Mouse (Mus musculus): Measurements from ENCODE around the gene Phex. TPM values are rescaled to one million over a fixed set of nuclear protein-coding genes. Genes with fewer than 3 reads are reported as not detected.

Gene Phex
- polyA plus RNA-seq, 1 experiment from 2014 or later, result 0.23 TPM

- Histone ChIP-seq H3K4me1 (replicated peaks) (no peaks in the 10 kb centered on the region), H3K9me3 (replicated peaks) (no peaks in the 10 kb centered on the region), H3K36me3 (no peaks in the 10 kb centered on the region), H3K9ac (no peak overlapping the region), H3K4me3 (no peak overlapping the region), H3K27me3 (no peaks in the 10 kb centered on the region), H3K4me2 (no peak overlapping the region), H3K27ac (no peak overlapping the region)
- WGBS, result 82% methylated on average over 1 of the region's 1 CpGs
- no peak for ATAC-seq (replicated peaks; ENCODE audit: insufficient number of reproducible peaks, insufficient read depth, low FRiP score, low read depth)
These were observed 234.3 kb downstream of the Phex start for GRCm38 (mm10) chrX:157180845-157181244.

- ATAC-seq (replicated peaks; ENCODE audit: insufficient number of reproducible peaks, insufficient read depth, low FRiP score, low read depth), result no peak
- Histone ChIP-seq H3K27ac (no peak overlapping the region), H3K4me2 (no peak overlapping the region), H3K4me1 (replicated peaks) (no peaks in the 10 kb centered on the region), H3K9ac (no peak overlapping the region), H3K36me3 (no peaks in the 10 kb centered on the region), H3K27me3 (no peaks in the 10 kb centered on the region), H3K9me3 (replicated peaks) (no peaks in the 10 kb centered on the region), H3K4me3 (no peak overlapping the region)
- WGBS, result 48% methylated on average over 3 of the region's 3 CpGs
These were observed 251.0 kb downstream of the Phex start for GRCm38 (mm10) chrX:157164142-157164541.

DNA sequence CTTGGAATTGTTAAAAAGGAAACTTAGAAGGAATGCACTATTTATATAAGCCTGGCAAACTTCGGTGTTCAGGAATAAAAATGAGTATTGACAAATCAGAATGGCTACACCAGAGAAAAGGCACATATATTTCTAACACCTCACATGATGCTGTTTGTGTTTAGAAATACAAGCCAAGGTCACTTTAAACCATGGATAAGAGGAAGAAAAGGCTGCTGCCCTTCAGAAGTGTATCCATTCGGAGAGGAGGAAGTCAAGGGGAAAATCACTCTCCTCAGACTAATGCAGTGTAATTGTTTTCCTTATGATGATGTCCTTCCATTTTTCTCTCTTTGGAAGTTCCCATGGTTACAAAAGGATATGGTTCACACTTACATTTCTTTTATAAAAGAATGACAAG lies 251.7 kb downstream of the Phex start:
- H3K9ac ChIP-seq, result no peak overlapping the region
- no peak overlapping the region for H3K27ac ChIP-seq
- H3K4me3 ChIP-seq, result no peak overlapping the region
- no peak for ATAC-seq (replicated peaks; ENCODE audit: insufficient number of reproducible peaks, insufficient read depth, low FRiP score, low read depth)
- 67% methylated on average over 2 of the region's 2 CpGs for WGBS
- no peak overlapping the region for H3K4me2 ChIP-seq
- H3K27me3 ChIP-seq, result no peaks in the 10 kb centered on the region
- H3K4me1 ChIP-seq (replicated peaks), result no peaks in the 10 kb centered on the region
- H3K9me3 ChIP-seq (replicated peaks), result no peaks in the 10 kb centered on the region
- no peaks in the 10 kb centered on the region for H3K36me3 ChIP-seq

GRCm38 (mm10) chrX:157144675-157145074 lies 270.4 kb downstream of the Phex start:
- H3K9me3 ChIP-seq (replicated peaks), result no peaks in the 10 kb centered on the region
- H3K27ac ChIP-seq, result no peak overlapping the region
- no peak overlapping the region for H3K9ac ChIP-seq
- no peaks in the 10 kb centered on the region for H3K4me1 ChIP-seq (replicated peaks)
- H3K36me3 ChIP-seq, result no peaks in the 10 kb centered on the region
- H3K27me3 ChIP-seq, result no peaks in the 10 kb centered on the region
- no peak overlapping the region for H3K4me2 ChIP-seq
- no peak overlapping the region for H3K4me3 ChIP-seq
- no peak for ATAC-seq (replicated peaks; ENCODE audit: insufficient number of reproducible peaks, insufficient read depth, low FRiP score, low read depth)

DNA sequence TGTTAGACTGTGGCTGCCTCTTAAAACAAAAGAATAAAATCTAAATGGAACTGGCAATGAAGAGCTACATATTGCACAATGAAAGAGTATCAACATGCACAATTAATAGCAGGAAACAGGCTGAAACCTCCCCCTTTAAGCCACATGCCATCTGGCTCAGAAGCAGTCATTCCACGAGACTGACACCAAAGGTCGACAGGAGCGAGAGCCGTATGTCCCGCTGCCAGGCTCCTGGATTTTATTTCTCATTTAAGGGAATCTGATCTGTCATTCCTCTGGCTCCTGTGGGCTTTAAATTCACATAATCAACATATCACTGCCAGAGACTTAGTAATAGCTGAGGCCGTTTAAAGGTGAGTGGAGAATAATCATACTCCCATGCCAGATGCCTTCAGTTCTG lies 275.5 kb downstream of the Phex start:
- Histone ChIP-seq H3K9me3 (replicated peaks) (no peaks in the 10 kb centered on the region), H3K27me3 (no peaks in the 10 kb centered on the region), H3K9ac (no peak overlapping the region), H3K27ac (no peak overlapping the region), H3K4me2 (no peak overlapping the region), H3K4me3 (no peak overlapping the region), H3K36me3 (no peaks in the 10 kb centered on the region), H3K4me1 (replicated peaks) (no peaks in the 10 kb centered on the region)
- 70% methylated on average over 6 of the region's 6 CpGs for WGBS
- ATAC-seq (replicated peaks; ENCODE audit: insufficient number of reproducible peaks, insufficient read depth, low FRiP score, low read depth), result no peak

Small RNA genes lying within 50 kb of the gene (microRNA-seq; reads per million reads assigned to microRNA genes)
- gene Gm23798, result not detected

Other genes starting within 250 kb of the Phex start
- gene Sms, start 77.0 kb upstream of the Phex start, polyA plus RNA-seq (2015; fragmentation: Nextera tagmentation; extraction: Ambion mirVana), result 41.3 and 57.3 TPM in 2 replicates
- gene Yy2, start 153.7 kb upstream of the Phex start, polyA plus RNA-seq (2015; fragmentation: Nextera tagmentation; extraction: Ambion mirVana), result 2.6 and 2.9 TPM in 2 replicates
- gene Mbtps2, start 183.4 kb upstream of the Phex start, polyA plus RNA-seq (2015; fragmentation: Nextera tagmentation; extraction: Ambion mirVana), result 12.6 and 13.9 TPM in 2 replicates